Mouse (Mus musculus): Measurements from ENCODE around the gene Gm17268. TPM values are rescaled to one million over a fixed set of nuclear protein-coding genes. Genes with fewer than 3 reads are reported as not detected.

Gene Gm17268
- polyA plus RNA-seq, 1 experiment from 2014 or later: not detected

DNA sequence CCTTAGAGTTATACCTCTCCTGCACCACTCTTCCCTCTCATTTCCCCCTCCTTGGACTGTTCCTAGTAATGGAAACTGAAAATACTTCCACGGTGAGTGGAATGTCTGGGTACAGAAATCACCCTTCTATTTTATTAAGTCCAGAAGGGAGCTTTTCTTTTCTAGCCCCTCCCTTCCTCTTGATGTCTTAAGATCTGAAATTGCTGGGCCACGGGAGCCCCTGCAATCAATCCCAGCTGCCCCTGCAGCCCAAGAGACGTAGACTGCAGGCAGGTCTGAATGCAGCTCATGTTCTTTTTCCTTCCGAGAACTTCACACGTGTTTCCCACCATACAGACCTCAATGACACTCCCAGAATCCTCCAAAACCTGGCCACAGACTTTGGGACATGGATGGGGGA is 37.8 kb downstream of the Gm17268 start:
- no peak overlapping the region for H3K9ac ChIP-seq (ENCODE audit: low read length)
- no peaks in the 10 kb centered on the region for H3K27me3 ChIP-seq (ENCODE audit: control insufficient read depth, insufficient read depth, low read depth, low read length)
- H3K36me3 ChIP-seq (ENCODE audit: control insufficient read depth, insufficient read depth, low read length): no peaks in the 10 kb centered on the region
- no peaks in the 10 kb centered on the region for H3K4me1 ChIP-seq (replicated peaks; ENCODE audit: control insufficient read depth, insufficient read depth, low read length)
- no peaks in the 10 kb centered on the region for H3K9me3 ChIP-seq (ENCODE audit: control insufficient read depth, low read length)
- no peak overlapping the region for H3K27ac ChIP-seq (ENCODE audit: low read length)
- H3K4me3 ChIP-seq (ENCODE audit: low read length): no peak overlapping the region
- 68% methylated on average over 5 of the region's 5 CpGs for WGBS
- no peak overlapping the region for H3K4me2 ChIP-seq (ENCODE audit: low read depth, low read length)
- no peak for ATAC-seq (ENCODE audit: low read depth)

- 74% methylated on average over 4 of the region's 4 CpGs for WGBS
- Histone ChIP-seq H3K9ac (ENCODE audit: low read length) (no peak overlapping the region), H3K27ac (ENCODE audit: low read length) (no peak overlapping the region), H3K27me3 (ENCODE audit: control insufficient read depth, insufficient read depth, low read depth, low read length) (no peaks in the 10 kb centered on the region), H3K4me2 (ENCODE audit: low read depth, low read length) (no peak overlapping the region), H3K9me3 (ENCODE audit: control insufficient read depth, low read length) (no peaks in the 10 kb centered on the region), H3K4me3 (ENCODE audit: low read length) (no peak overlapping the region), H3K36me3 (ENCODE audit: control insufficient read depth, insufficient read depth, low read length) (no peaks in the 10 kb centered on the region), H3K4me1 (replicated peaks; ENCODE audit: control insufficient read depth, insufficient read depth, low read length) (no peaks in the 10 kb centered on the region)
- no peak for ATAC-seq (ENCODE audit: low read depth)
Observed at GRCm38 (mm10) chr11:81999469-81999868, 38.9 kb downstream of the Gm17268 start.

GRCm38 (mm10) chr11:81998646-81999045 is 39.7 kb downstream of the Gm17268 start:
- Histone ChIP-seq H3K4me3 (ENCODE audit: low read length) (no peak overlapping the region), H3K4me1 (replicated peaks; ENCODE audit: control insufficient read depth, insufficient read depth, low read length) (no peaks in the 10 kb centered on the region), H3K9ac (ENCODE audit: low read length) (no peak overlapping the region), H3K4me2 (ENCODE audit: low read depth, low read length) (no peak overlapping the region), H3K9me3 (ENCODE audit: control insufficient read depth, low read length) (no peaks in the 10 kb centered on the region), H3K36me3 (ENCODE audit: control insufficient read depth, insufficient read depth, low read length) (no peaks in the 10 kb centered on the region), H3K27me3 (ENCODE audit: control insufficient read depth, insufficient read depth, low read depth, low read length) (no peaks in the 10 kb centered on the region), H3K27ac (ENCODE audit: low read length) (no peak overlapping the region)
- WGBS: 83% methylated on average over 3 of the region's 3 CpGs
- ATAC-seq (ENCODE audit: low read depth): no peak

DNA sequence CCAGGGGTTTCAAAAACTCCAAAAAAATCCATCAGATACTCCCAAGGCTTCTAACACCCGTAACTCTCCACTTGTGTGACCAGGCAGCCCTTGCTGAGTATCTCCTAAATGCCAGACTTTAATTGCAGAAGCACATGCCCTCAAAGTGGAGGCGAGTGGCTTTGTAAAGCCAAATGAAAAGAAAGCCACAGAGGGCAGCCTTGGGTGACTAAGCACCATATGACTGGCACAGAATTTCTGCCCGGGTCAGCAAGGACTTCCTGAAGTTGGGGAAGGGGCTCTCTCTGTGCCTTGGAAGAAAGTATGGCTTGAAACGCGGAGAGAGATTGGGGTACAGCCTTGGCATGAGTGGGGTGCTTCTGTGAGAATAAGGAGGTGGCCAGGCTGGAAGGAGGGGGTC is 41.3 kb downstream of the Gm17268 start:
- no peak for ATAC-seq (ENCODE audit: low read depth)
- Histone ChIP-seq H3K9ac (ENCODE audit: low read length) (no peak overlapping the region), H3K9me3 (ENCODE audit: control insufficient read depth, low read length) (no peaks in the 10 kb centered on the region), H3K27me3 (ENCODE audit: control insufficient read depth, insufficient read depth, low read depth, low read length) (no peaks in the 10 kb centered on the region), H3K4me1 (replicated peaks; ENCODE audit: control insufficient read depth, insufficient read depth, low read length) (no peaks in the 10 kb centered on the region), H3K27ac (ENCODE audit: low read length) (no peak overlapping the region), H3K4me2 (ENCODE audit: low read depth, low read length) (no peak overlapping the region), H3K4me3 (ENCODE audit: low read length) (no peak overlapping the region), H3K36me3 (ENCODE audit: control insufficient read depth, insufficient read depth, low read length) (no peaks in the 10 kb centered on the region)
- WGBS: 81% methylated on average over 5 of the region's 5 CpGs

DNA sequence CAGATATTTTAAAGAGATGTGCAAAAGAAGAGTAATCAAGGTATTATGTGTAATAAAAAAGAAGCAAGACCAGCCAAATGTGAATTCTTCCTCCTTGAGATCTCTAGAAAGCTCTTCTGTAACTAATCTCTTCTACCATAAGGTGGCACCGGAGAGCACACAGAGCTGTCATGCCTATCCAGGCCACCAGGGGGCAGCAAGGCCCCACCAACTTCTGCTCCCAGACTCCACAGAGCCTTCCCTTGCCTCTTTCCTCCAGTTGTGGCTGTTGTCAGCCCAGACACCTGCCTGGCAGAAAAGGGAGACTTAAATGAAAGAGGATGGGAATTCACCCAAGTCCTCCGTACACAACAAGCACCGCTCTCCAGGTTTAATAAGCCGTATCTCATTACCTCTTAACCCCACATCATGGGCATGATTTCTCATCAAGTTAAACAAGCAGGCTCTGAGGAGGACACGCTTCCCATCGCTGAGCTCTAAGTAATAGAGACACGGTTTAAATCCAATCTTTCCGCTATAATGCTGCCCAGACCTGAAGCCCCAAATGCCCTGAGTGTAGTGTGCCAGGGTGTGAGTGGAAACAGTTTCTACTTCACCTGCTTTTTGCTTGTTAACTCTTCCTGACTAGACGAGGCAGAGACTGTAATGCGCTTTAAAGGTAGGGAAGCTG is 42.1 kb downstream of the Gm17268 start:
- ATAC-seq (ENCODE audit: low read depth): 0 out of 2 replicates have a peak, but pooled peaks have one; percentile 38
- Histone ChIP-seq H3K9ac (ENCODE audit: low read length) (no peak overlapping the region), H3K36me3 (ENCODE audit: control insufficient read depth, insufficient read depth, low read length) (no peaks in the 10 kb centered on the region), H3K27me3 (ENCODE audit: control insufficient read depth, insufficient read depth, low read depth, low read length) (no peaks in the 10 kb centered on the region), H3K4me2 (ENCODE audit: low read depth, low read length) (no peak overlapping the region), H3K27ac (ENCODE audit: low read length) (no peak overlapping the region), H3K4me3 (ENCODE audit: low read length) (no peak overlapping the region), H3K4me1 (replicated peaks; ENCODE audit: control insufficient read depth, insufficient read depth, low read length) (no peaks in the 10 kb centered on the region), H3K9me3 (ENCODE audit: control insufficient read depth, low read length) (no peaks in the 10 kb centered on the region)
- 63% methylated on average over 10 of the region's 10 CpGs for WGBS

GRCm38 (mm10) chr11:81983146-81983545 is 55.2 kb downstream of the Gm17268 start:
- ATAC-seq (ENCODE audit: low read depth): peak; percentile 15; the same call in 1 of the 2 replicates
- Histone ChIP-seq H3K36me3 (ENCODE audit: control insufficient read depth, insufficient read depth, low read length) (no peaks in the 10 kb centered on the region), H3K9me3 (ENCODE audit: control insufficient read depth, low read length) (no peaks in the 10 kb centered on the region), H3K27me3 (ENCODE audit: control insufficient read depth, insufficient read depth, low read depth, low read length) (no peaks in the 10 kb centered on the region), H3K4me1 (replicated peaks; ENCODE audit: control insufficient read depth, insufficient read depth, low read length) (no peaks in the 10 kb centered on the region), H3K9ac (ENCODE audit: low read length) (no peak overlapping the region), H3K27ac (ENCODE audit: low read length) (no peak overlapping the region), H3K4me3 (ENCODE audit: low read length) (no peak overlapping the region), H3K4me2 (ENCODE audit: low read depth, low read length) (no peak overlapping the region)
- WGBS: 41% methylated on average over 5 of the region's 5 CpGs

GRCm38 (mm10) chr11:81982191-81982590 is 56.2 kb downstream of the Gm17268 start:
- no peaks in the 10 kb centered on the region for H3K36me3 ChIP-seq (ENCODE audit: control insufficient read depth, insufficient read depth, low read length)
- ATAC-seq (ENCODE audit: low read depth): 0 out of 2 replicates have a peak, but pooled peaks have one; percentile 49
- H3K27me3 ChIP-seq (ENCODE audit: control insufficient read depth, insufficient read depth, low read depth, low read length): no peaks in the 10 kb centered on the region
- WGBS: 32% methylated on average over 11 of the region's 11 CpGs
- H3K4me3 ChIP-seq (ENCODE audit: low read length): no peak overlapping the region
- H3K9me3 ChIP-seq (ENCODE audit: control insufficient read depth, low read length): no peaks in the 10 kb centered on the region
- no peaks in the 10 kb centered on the region for H3K4me1 ChIP-seq (replicated peaks; ENCODE audit: control insufficient read depth, insufficient read depth, low read length)
- no peak overlapping the region for H3K27ac ChIP-seq (ENCODE audit: low read length)
- H3K4me2 ChIP-seq (ENCODE audit: low read depth, low read length): no peak overlapping the region
- H3K9ac ChIP-seq (ENCODE audit: low read length): no peak overlapping the region

Other genes with a start within 250 kb of the Gm17268 start
- gene 5530401A14Rik, start 177.9 kb downstream of the Gm17268 start, polyA plus RNA-seq (2015; fragmentation: Nextera tagmentation; extraction: Ambion mirVana): not detected in 2 replicates
- gene Asic2, start 70.1 kb downstream of the Gm17268 start, polyA plus RNA-seq (2015; fragmentation: Nextera tagmentation; extraction: Ambion mirVana): 0.31 TPM in 2 replicates
- 20.7 and 21.9 TPM in 2 replicates for gene Ccl2, start 3.0 kb downstream of the Gm17268 start, polyA plus RNA-seq (2015; fragmentation: Nextera tagmentation; extraction: Ambion mirVana)
- gene Ccl7, start 7.2 kb upstream of the Gm17268 start, polyA plus RNA-seq (2015; fragmentation: Nextera tagmentation; extraction: Ambion mirVana): 12.1 and 13.6 TPM in 2 replicates
- 85.0 and 101 TPM in 2 replicates for gene Ccl11, start 19.3 kb upstream of the Gm17268 start, polyA plus RNA-seq (2015; fragmentation: Nextera tagmentation; extraction: Ambion mirVana)
- 6.4 and 7.1 TPM in 2 replicates for gene Ccl12, start 63.3 kb upstream of the Gm17268 start, polyA plus RNA-seq (2015; fragmentation: Nextera tagmentation; extraction: Ambion mirVana)
- not detected in 2 replicates for gene Ccl8, start 76.6 kb upstream of the Gm17268 start, polyA plus RNA-seq (2015; fragmentation: Nextera tagmentation; extraction: Ambion mirVana)

All from lung, embryonic 16.5 days (tissue).